Mouse (Mus musculus) lung, postnatal 0 days (tissue): ENCODE data around the gene Bcl11b.

ENCODE experiments used
- CTCF ChIP-seq: IDR thresholded peaks from 2 replicates; pipeline ENCODE4 v1.5.1; 2016; ENCODE audit warnings: antibody characterized with exemption, mild to moderate bottlenecking
- EP300 ChIP-seq: IDR thresholded peaks from 2 replicates; pipeline ENCODE4 v1.6.1; 2016; ENCODE audit warnings: antibody characterized with exemption, mild to moderate bottlenecking, control low read depth

DNA sequence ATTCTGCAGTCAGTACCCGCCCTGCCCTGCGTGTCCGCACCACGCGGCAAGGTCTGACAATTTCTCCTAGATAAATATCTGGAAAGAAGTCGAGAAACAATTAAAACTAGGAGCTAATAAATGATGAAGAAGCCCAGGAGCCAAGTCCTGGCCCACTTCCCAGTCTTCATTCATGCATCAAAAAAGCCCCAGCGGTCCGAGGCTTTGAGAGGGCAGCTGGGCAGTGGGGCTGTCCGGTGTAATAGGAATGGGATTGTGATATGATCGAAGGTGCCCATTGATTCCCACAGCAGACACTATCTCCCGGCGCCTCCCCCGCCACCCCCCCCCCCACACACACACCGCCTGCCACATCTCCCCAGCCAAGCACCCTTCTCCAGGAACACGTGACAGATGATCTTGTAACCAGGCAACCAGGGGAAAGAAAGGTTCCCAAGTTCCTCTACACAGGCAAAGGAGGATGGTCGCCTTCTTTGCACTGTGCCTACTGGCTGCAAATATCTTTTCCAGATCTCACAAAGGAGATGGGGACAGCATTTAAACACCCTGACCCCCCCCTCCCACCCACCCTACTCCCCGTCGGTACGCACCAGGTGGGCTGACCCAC lies 68.5 kb downstream of the Bcl11b start:
- TF ChIP-seq CTCF = no peak
- TF ChIP-seq EP300 = no peak
